ENCODE assay signal across 8 mouse cellular contexts in genomic region chr10:67126859-67127758, GRCm38 (mm10). TPM values are rescaled to one million over a fixed set of nuclear protein-coding genes. Genes with fewer than 3 reads are reported as not detected.
DNase-seq lines count a peak whose midpoint lies in the region; ATAC-seq and TF ChIP-seq lines count a peak whose summit lies in the region.

No protein-coding gene starts in this region.

- under 1% methylated on average over 103 of the region's 115 CpGs for WGBS in intestine, embryonic 15.5 days

- peak overlapping the region; percentile 90 for H3K4me2 ChIP-seq in intestine, embryonic 15.5 days (replicated peaks)

- peak; percentile 39 for DNase-seq in right cerebral cortex, adult 18-20 months
- DNase-seq in right cerebral cortex, adult 2 months (ENCODE audit: low spot score in 2 of 2) = no peak
- peak; percentile 76 for DNase-seq in brain, embryonic 14.5 days (ENCODE audit: low read depth)
- peak; percentile 41 for DNase-seq in forelimb bud, embryonic 11.5 days (ENCODE audit: low read depth, low spot score)
- peak; percentile 39 for DNase-seq in lung, postnatal 14 days
- peak; percentile 61 to 69 for DNase-seq in right cerebral cortex, postnatal 10 days (ENCODE audit: low spot score in 2 of 2)
- no peak for DNase-seq in frontal cortex, postnatal 36 days (ENCODE audit: low spot score in 2 of 2)

- H3K4me1 ChIP-seq in intestine, embryonic 15.5 days (replicated peaks) = 0 out of 2 replicates have a peak, but pooled peaks cover 6% of the 10 kb centered on the region

- H3K36me3 ChIP-seq in intestine, embryonic 15.5 days = no peaks in the 10 kb centered on the region

- peak overlapping the region; percentile 81 for H3K9ac ChIP-seq in intestine, embryonic 15.5 days

- peak; percentile 88 for ATAC-seq in intestine, embryonic 15.5 days

- H3K4me3 ChIP-seq in intestine, embryonic 15.5 days (replicated peaks) = peak overlapping the region; percentile 96

- 0 out of 2 replicates have a peak, but pooled peaks have one; percentile 29 for TF ChIP-seq POLR2A in brain, embryonic 14.5 days (IDR thresholded peaks at IDR 0.05; ENCODE audit: borderline replicate concordance, extremely low read depth, insufficient read depth, insufficient read length, poor library complexity, severe bottlenecking)

- H3K9me3 ChIP-seq in intestine, embryonic 15.5 days = no peaks in the 10 kb centered on the region

- no peaks in the 10 kb centered on the region for H3K27me3 ChIP-seq in intestine, embryonic 15.5 days (replicated peaks)

- H3K27ac ChIP-seq in intestine, embryonic 15.5 days = peak overlapping the region; percentile 91

- TF ChIP-seq CTCF in brain, embryonic 14.5 days (IDR thresholded peaks at IDR 0.05; ENCODE audit: borderline replicate concordance, extremely low read depth, insufficient read depth, insufficient read length) = no peak

RNA-seq across cellular contexts. Expression of gene Reep3, which starts 30.4 kb away (rescaled TPM):
- polyA plus RNA-seq in brain, embryonic 14.5 days (2012; rRNA removed) = 26.5 and 34.8 TPM in 2 replicates
- polyA plus RNA-seq in intestine, embryonic 15.5 days (2015; fragmentation: Nextera tagmentation; extraction: Ambion mirVana) = 38.6 and 41.5 TPM in 2 replicates

RNA-seq across cellular contexts. Expression of gene Jmjd1c, which starts 31.2 kb away (rescaled TPM):
- 29.1 and 42.4 TPM in 2 replicates for polyA plus RNA-seq in brain, embryonic 14.5 days (2012; rRNA removed)
- 33.5 and 36.2 TPM in 2 replicates for polyA plus RNA-seq in intestine, embryonic 15.5 days (2015; fragmentation: Nextera tagmentation; extraction: Ambion mirVana)

Comparison
In these comparisons a context has a peak if more than half of its experiments do, and no peak if none do; other contexts are left out.
1. DNase-seq: peak in right cerebral cortex, adult 18-20 months (single experiment), brain, embryonic 14.5 days (single experiment), forelimb bud, embryonic 11.5 days (single experiment), lung, postnatal 14 days (single experiment) and right cerebral cortex, postnatal 10 days (2 of 2); none in right cerebral cortex, adult 2 months (0 of 2) and frontal cortex, postnatal 36 days (0 of 2).